Mouse (Mus musculus) retina, adult 2 months (tissue): ENCODE results near the gene Gfpt1.
"Not testable (repeated sequence)": the region's sequence is repeated elsewhere in the genome, so short reads cannot be mapped to it uniquely, and the experiment has no call there.

ENCODE experiments used
- DNase-seq: peaks from one replicate; pipeline ENCODE4 v3.0.0-alpha.2; 2012; ENCODE audit warnings: low read depth, low spot score

Gfpt1 gene

GRCm38 (mm10) chr6:87042004-87042336 lies 676 bp upstream of the Gfpt1 start:
- DNase-seq = peak; percentile 16

GRCm38 (mm10) chr6:87043131-87043516 lies 478 bp downstream of the Gfpt1 start:
- no peak for DNase-seq

DNA sequence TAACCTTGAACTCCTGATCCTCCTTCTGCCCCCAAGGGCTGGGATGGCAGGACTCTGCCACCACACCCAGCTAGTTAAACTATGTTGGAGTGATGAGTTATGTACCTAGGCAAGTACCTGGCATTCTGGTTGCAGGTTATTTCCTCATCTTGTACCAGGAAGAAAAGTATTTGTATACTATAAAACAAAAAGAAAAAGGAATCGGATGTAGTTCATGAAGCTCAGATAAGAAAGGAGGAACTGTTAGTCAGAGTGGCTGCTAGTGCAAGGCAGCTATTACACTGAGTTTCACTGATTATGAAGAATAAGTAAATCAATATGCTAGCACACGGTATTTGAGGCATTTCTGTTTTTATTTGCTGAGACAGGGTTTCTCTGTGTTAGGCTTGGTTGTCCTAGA lies 2.2 kb downstream of the Gfpt1 start:
- no peak for DNase-seq

DNA sequence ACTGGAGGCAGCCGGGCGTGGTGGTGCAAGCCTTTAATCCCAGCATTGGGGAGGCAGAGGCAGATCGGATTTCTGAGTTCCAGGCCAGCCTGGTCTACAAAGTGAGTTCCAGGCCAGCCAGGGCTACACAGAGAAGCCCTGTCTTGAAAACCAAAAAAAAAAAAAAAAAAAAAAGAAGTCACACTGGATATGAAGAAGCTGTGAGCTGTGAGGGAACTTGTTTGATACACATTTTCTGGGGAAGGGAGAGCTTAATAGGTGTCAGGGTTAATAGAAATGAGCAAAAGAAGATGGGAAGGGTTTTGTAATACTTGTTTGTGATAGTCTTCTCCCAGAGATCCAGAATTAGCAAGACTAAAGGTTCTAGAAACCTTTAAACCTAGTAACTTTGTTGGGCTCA lies 2.9 kb downstream of the Gfpt1 start:
- no peak for DNase-seq

DNA sequence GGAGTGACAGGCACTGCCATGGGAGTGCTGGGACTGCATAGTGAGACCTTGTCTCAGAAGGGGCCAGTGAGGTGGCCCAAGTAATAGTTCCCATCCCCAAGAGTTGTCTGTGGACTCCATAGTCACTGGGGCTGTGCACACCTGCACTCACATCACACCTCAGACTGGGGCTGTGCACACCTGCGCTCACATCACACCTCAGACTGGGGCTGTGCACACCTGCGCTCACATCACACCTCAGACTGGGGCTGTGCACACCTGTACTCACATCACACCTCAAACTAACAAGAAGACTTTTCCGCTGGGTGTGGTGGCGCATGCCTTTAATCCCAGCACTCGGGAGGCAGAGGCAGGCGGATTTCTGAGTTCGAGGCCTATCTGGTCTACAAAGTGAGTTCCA lies 6.1 kb downstream of the Gfpt1 start:
- not testable (repeated sequence) for DNase-seq

DNA sequence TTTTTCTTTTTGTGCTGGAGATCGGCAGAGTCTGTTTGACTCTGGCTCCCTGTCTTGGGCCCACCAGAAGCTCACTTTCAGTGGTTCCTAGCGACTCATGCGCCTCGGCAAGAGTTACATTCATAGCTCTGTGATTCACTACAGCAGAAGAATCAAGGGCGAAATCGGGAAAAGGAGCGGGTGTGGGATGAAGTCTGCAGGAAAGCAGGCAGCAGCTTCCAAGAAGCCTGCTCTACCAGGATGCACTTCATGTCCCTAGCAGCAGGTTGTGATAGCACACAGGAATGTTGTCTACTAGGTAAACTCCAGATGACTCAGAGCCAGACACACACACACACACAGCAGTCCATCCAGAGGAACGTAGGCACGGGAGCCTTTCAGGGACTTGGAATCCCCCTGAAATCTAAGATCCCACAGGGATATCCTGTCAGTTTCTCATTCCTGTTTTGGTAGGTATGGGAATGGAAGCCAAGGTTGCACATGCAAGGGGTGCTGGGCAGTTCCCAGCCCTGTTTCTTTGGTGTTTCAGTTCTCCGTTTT lies 9.3 kb downstream of the Gfpt1 start:
- no peak for DNase-seq

- DNase-seq = no peak
These were observed 11.5 kb downstream of the Gfpt1 start for GRCm38 (mm10) chr6:87054193-87054592.

- no peak for DNase-seq
These were observed 17.1 kb downstream of the Gfpt1 start for GRCm38 (mm10) chr6:87059754-87060153.

- no peak for DNase-seq
These were observed 20.9 kb downstream of the Gfpt1 start for GRCm38 (mm10) chr6:87063586-87063985.

- DNase-seq = no peak
These were observed 25.6 kb downstream of the Gfpt1 start for GRCm38 (mm10) chr6:87068209-87068608.

DNA sequence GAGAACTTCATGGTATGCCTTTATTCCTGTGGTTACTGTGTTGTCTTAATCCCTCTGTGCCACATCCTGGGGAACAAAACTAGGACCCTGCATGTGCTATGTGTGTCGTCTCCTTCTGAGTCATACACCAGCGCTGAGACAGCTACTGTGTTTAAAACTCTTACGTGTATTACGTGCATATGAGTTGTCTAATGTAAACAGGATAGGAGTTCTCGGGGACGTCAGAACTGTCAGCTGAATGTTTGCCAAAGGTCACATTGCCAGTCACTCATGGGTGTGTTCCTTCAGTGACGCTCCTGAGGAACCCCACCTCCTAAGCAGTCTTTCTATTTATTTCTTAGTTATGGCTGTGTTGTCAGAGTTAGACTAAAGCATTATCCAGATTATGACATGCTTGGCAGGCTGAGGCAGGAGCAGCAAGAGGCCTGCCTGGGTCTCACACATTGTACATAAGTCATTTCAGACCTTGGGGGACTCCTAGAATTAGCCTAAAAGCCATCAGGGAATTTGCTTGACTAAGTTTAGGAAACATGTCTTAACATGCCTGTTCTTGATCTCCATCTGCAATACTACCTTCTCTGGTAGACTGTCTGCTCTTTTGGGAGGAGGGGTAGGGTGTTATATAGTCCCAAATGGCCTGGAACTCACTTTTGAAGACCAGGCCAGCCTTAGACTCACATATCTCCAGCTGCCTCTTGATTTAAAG lies 26.7 kb downstream of the Gfpt1 start:
- no peak for DNase-seq

- DNase-seq = no peak
These were observed 28.0 kb downstream of the Gfpt1 start for GRCm38 (mm10) chr6:87070641-87071040.

GRCm38 (mm10) chr6:87072759-87073158 lies 30.1 kb downstream of the Gfpt1 start:
- no peak for DNase-seq

DNA sequence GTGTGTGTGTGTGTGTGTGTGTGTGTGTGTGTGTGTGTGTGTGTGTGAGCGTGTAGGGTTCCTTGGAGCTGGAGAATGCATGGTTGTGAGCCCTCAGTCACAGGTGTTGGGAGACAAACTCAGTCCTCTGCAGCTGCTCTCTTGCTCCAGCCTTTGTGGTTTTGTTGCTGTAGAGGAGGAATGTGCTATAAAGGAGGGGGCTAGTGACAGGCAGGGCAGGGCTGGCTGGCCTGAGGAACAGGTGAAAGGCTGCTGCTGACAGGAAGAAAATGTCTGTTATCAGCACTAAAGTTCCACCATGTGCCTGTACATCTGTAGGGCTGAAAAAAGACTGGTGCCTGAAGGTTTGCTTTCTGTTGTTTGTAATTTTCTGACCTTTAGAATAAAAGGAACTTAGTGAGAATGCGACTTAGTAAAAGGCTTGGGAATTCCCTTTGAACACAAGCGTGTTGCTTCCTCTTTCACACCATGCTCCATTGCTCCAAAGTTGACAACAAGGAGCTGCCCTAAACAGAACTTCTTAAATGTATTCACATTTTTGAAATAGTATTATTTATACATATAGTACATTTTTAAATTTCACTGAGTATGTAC lies 32.5 kb downstream of the Gfpt1 start:
- no peak for DNase-seq

GRCm38 (mm10) chr6:87079457-87079856 lies 36.8 kb downstream of the Gfpt1 start:
- DNase-seq = no peak

DNA sequence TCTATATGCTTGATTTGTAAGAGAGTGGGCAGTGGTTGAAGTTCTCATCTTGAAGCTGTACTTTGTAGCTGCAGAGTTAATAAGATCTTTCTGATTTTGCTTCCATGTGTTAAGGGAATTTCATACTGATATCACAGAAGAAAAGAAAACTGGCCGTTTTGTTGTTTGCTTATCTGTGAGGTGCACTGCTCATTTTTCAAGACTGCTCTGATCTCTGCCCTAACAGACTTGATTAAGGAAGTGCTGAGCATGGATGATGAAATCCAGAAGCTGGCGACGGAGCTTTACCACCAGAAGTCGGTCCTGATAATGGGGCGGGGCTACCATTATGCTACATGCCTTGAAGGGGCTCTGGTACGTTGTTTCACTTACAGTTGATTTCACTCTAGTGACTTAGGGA lies 42.4 kb downstream of the Gfpt1 start:
- DNase-seq = no peak

- DNase-seq = no peak
These were observed 45.7 kb downstream of the Gfpt1 start for GRCm38 (mm10) chr6:87088356-87088755.

DNA sequence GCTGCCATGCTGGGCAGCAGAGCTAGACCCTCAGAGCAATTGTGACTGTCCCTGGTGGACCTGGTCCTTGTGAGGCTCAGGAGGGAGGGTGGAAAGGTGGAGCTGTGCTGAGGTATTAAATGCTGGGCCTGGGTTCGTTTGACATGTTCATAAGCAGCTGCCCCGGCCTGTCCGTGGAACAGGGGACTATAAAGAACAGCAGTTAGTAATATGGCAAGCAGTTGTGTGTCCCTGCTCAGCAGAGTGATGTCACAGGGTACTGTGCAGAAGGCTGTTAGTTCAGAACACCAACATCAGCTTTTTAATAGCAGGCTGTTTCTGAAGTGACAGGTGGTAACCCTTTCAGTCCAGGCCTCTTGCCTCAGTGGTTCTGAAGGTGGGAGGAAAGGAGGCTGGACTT lies 48.2 kb downstream of the Gfpt1 start:
- no peak for DNase-seq

- no peak for DNase-seq
These were observed 49.8 kb downstream of the Gfpt1 start for GRCm38 (mm10) chr6:87092476-87092875.

GRCm38 (mm10) chr6:87093631-87094030 lies 51.0 kb downstream of the Gfpt1 start:
- not testable (repeated sequence) for DNase-seq

DNA sequence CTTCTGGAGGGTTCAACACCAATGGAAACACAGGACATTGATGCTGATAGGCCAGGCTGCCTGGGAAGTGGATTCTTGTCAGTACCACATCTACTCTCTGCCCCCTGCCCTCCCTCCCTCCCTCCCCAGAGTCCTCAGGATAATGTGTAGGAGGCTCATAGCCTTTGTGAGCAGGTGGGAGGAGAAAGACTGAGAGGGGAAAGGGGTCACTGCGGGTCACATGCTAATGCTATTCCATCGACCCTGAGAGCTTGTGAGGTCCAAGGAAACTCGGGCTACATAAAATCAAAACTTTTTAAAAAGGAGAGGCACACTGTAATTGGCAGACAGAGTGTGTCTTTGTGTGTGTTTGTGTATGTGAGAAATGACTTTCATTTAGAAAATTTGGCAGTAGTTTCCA lies 56.6 kb downstream of the Gfpt1 start:
- DNase-seq = no peak

GRCm38 (mm10) chr6:87099671-87100296 lies 57.1 kb downstream of the Gfpt1 start:
- no peak for DNase-seq
